Mouse (Mus musculus) midbrain, embryonic 11.5 days (tissue): ENCODE measurements around the gene Sds. TPM values are rescaled to one million over a fixed set of nuclear protein-coding genes. Genes with fewer than 3 reads are reported as not detected.
A peak's percentile ranks its signal among the peaks of the same experiment; 100 is the strongest.
"Not testable (repeated sequence)": the region's sequence is repeated elsewhere in the genome, so short reads cannot be mapped to it uniquely, and the experiment has no call there.

Source experiments
- ATAC-seq: fragments of 200-750 bp; cut with Nextera tagmentation; 2 replicates; pipeline ENCODE4 v1.8.0; 2017; ENCODE audit warnings: moderate TSS enrichment, moderate library complexity; ENCODE audit not compliant: low FRiP score
- DNase-seq: peaks from one replicate; pipeline ENCODE4 v3.0.0; 2015; ENCODE audit warnings: low spot score; ENCODE audit errors: missing footprints
- H3K27ac ChIP-seq: fragments of 300-500 bp; sonication (generic); 2 replicates; pipeline ENCODE4 v1.5.1; 2014; ENCODE audit warnings: low read depth, low read length
- H3K27me3 ChIP-seq: fragments of 300-500 bp; sonication (generic); 2 replicates; pipeline ENCODE4 v1.6.1; 2014; ENCODE audit warnings: mild to moderate bottlenecking, low read length, moderate library complexity, mixed read lengths; ENCODE audit not compliant: control insufficient read depth, insufficient read depth
- H3K36me3 ChIP-seq: fragments of 300-500 bp; sonication (generic); 2 replicates; pipeline ENCODE4 v1.6.1; 2014; ENCODE audit warnings: mild to moderate bottlenecking, low read length, moderate library complexity, mixed read lengths; ENCODE audit not compliant: control insufficient read depth, insufficient read depth
- H3K4me1 ChIP-seq: fragments of 300-500 bp; sonication (generic); 2 replicates; pipeline ENCODE4 v1.6.1; 2014; ENCODE audit warnings: low read length; ENCODE audit not compliant: control insufficient read depth, insufficient read depth
- H3K4me2 ChIP-seq: fragments of 300-500 bp; sonication (generic); 2 replicates; pipeline ENCODE4 v1.6.1; 2014; ENCODE audit warnings: mild to moderate bottlenecking, moderate library complexity
- H3K4me3 ChIP-seq: fragments of 300-500 bp; sonication (generic); 2 replicates; pipeline ENCODE4 v1.5.1; 2014; ENCODE audit warnings: low read depth, low read length
- H3K9ac ChIP-seq: fragments of 300-500 bp; sonication (generic); 2 replicates; pipeline ENCODE4 v1.6.1; 2014; ENCODE audit warnings: low read length
- H3K9me3 ChIP-seq: fragments of 300-500 bp; sonication (generic); 2 replicates; pipeline ENCODE4 v1.6.1; 2016; ENCODE audit warnings: low read length; ENCODE audit not compliant: control insufficient read depth
- WGBS: fragments of 180-500 bp; shearing (Covaris S2); extraction: QIAGEN DNeasy Blood & Tissue Kit; methylation state at CpG from one replicate; pipeline ENCODE4 v1.1.7; 2014; 5-methylcytosine and 5-hydroxymethylcytosine counted together
- polyA plus RNA-seq: library from polyadenylated mRNA; unstranded; fragments of >200 nt; fragmentation: Nextera tagmentation; extraction: Ambion mirVana; gene quantifications from 2 replicates; pipeline ENCODE4 v1.2.1, GENCODE M21; 2014

The Sds gene
- polyA plus RNA-seq, 1 experiment from 2014 or later: not detected

DNA sequence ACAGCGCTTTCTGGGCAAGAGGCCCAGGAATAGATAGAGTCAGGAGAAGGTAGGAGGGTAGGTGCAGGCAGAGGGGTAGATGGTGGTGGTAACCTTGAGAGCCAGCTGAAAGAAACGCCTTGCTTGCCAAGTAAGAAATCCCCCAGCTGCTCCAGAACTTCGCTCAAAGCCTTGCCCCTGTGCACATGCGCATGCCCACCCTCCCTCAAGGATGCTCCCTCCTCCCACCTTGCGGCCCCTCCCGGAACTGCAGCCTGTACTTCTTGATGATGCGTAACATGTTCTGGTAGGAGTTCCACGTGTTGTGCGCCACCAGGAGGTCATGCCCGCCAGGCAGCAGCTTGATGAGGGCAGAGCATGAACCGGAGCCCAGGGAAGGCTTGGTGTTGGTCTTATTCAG lies 16.1 kb downstream of the Sds start:
- H3K27me3 ChIP-seq: no peaks in the 10 kb centered on the region
- H3K27ac ChIP-seq: no peak overlapping the region
- 0 out of 2 replicates have a peak, but pooled peaks cover 3% of the 10 kb centered on the region for H3K36me3 ChIP-seq
- H3K9ac ChIP-seq: no peak overlapping the region
- no peaks in the 10 kb centered on the region for H3K4me1 ChIP-seq
- ATAC-seq (no peak), DNase-seq (peak; percentile 90)
- H3K4me3 ChIP-seq: no peak overlapping the region
- 61% methylated on average over 11 of the region's 11 CpGs for WGBS
- H3K9me3 ChIP-seq: no peaks in the 10 kb centered on the region
- no peak overlapping the region for H3K4me2 ChIP-seq

- peaks cover 3% of the 10 kb centered on the region; the same call in 1 of the 2 replicates for H3K36me3 ChIP-seq
- H3K9ac ChIP-seq: no peak overlapping the region
- DNase-seq (no peak), ATAC-seq (no peak)
- H3K4me2 ChIP-seq: no peak overlapping the region
- no peaks in the 10 kb centered on the region for H3K4me1 ChIP-seq
- H3K27ac ChIP-seq: no peak overlapping the region
- 95% methylated on average over 6 of the region's 6 CpGs for WGBS
- no peaks in the 10 kb centered on the region for H3K27me3 ChIP-seq
- no peaks in the 10 kb centered on the region for H3K9me3 ChIP-seq
- no peak overlapping the region for H3K4me3 ChIP-seq
These were observed 17.1 kb downstream of the Sds start for GRCm38 (mm10) chr5:120493440-120493839.

DNA sequence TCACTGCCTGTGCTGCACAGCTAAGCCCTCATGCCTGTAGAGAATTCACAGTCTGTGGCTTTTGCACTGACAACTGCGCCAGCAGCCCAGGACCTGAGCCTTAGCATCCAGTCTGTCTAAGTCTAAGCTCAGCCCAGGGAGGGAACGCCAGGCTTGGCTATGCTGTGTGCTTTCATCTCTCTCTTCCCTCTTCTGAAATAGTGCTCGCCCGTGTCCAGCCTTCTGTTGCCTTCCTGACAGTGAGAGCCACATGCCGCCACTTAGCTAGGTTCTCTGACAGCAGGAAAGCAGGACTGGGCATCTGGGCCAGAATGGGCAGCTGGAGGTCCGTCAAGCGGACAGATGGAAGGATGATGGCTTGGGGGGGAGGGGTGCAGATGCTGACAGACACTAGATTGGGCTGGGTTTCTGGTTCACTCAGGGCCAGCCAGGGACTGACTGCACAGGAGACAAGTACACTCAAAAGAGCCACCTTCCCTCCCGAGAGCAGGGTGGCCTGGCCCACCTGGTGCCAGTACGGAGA lies 17.6 kb downstream of the Sds start:
- no peak overlapping the region for H3K9ac ChIP-seq
- 93% methylated on average over 9 of the region's 9 CpGs for WGBS
- H3K27me3 ChIP-seq: no peaks in the 10 kb centered on the region
- no peaks in the 10 kb centered on the region for H3K4me1 ChIP-seq
- no peak overlapping the region for H3K4me2 ChIP-seq
- peaks cover 3% of the 10 kb centered on the region; the same call in 1 of the 2 replicates for H3K36me3 ChIP-seq
- no peak overlapping the region for H3K27ac ChIP-seq
- DNase-seq (no peak), ATAC-seq (no peak)
- no peak overlapping the region for H3K4me3 ChIP-seq
- H3K9me3 ChIP-seq: no peaks in the 10 kb centered on the region

GRCm38 (mm10) chr5:120495064-120495702 lies 18.9 kb downstream of the Sds start:
- ATAC-seq: no peak
- no peak overlapping the region for H3K9ac ChIP-seq
- H3K4me2 ChIP-seq: no peak overlapping the region
- no peaks in the 10 kb centered on the region for H3K9me3 ChIP-seq
- no peak overlapping the region for H3K27ac ChIP-seq
- H3K27me3 ChIP-seq: no peaks in the 10 kb centered on the region
- no peak overlapping the region for H3K4me3 ChIP-seq
- no peaks in the 10 kb centered on the region for H3K4me1 ChIP-seq
- WGBS: 85% methylated on average over 10 of the region's 10 CpGs
- DNase-seq: no peak
- peaks cover 3% of the 10 kb centered on the region; the same call in 1 of the 2 replicates for H3K36me3 ChIP-seq

- H3K4me3 ChIP-seq: no peak overlapping the region
- H3K36me3 ChIP-seq: peaks cover 3% of the 10 kb centered on the region; the same call in 1 of the 2 replicates
- H3K9ac ChIP-seq: no peak overlapping the region
- WGBS: 88% methylated on average over 13 of the region's 13 CpGs
- no peaks in the 10 kb centered on the region for H3K9me3 ChIP-seq
- H3K27me3 ChIP-seq: no peaks in the 10 kb centered on the region
- no peak overlapping the region for H3K27ac ChIP-seq
- ATAC-seq (no peak), DNase-seq (no peak)
- no peak overlapping the region for H3K4me2 ChIP-seq
- no peaks in the 10 kb centered on the region for H3K4me1 ChIP-seq
These were observed 19.4 kb downstream of the Sds start for GRCm38 (mm10) chr5:120495703-120496226.

- DNase-seq (no peak), ATAC-seq (no peak)
- Histone ChIP-seq H3K9me3 (no peaks in the 10 kb centered on the region), H3K4me2 (no peak overlapping the region), H3K4me3 (no peak overlapping the region), H3K27ac (no peak overlapping the region), H3K4me1 (peaks cover 2% of the 10 kb centered on the region), H3K36me3 (peaks cover 3% of the 10 kb centered on the region; the same call in 1 of the 2 replicates), H3K9ac (no peak overlapping the region), H3K27me3 (no peaks in the 10 kb centered on the region)
- 90% methylated on average over 3 of the region's 3 CpGs for WGBS
These were observed 20.7 kb downstream of the Sds start for GRCm38 (mm10) chr5:120497071-120497470.

DNA sequence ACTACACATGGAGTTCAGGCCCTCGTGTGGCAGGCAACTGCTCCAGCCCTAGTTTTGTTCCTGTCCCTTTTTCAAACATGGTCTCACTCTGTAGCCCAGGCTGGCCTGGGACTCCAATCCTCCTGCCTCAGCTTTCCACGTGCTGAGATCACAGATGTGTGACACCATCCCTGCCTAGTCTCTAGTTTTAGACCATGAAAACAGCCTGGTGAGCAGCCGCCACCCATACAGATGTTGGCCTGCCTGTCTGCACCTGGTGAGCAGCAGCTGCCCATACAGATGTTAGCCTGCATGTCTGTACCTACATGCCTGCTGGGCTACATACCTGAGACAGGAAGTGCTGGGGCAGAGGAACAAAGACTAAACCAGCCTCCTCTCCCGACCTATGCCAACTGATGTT lies 22.9 kb downstream of the Sds start:
- no peak for ATAC-seq
- Histone ChIP-seq H3K27ac (no peak overlapping the region), H3K4me3 (no peak overlapping the region), H3K27me3 (no peaks in the 10 kb centered on the region), H3K4me2 (no peak overlapping the region), H3K9ac (no peak overlapping the region), H3K36me3 (no peaks in the 10 kb centered on the region; the same call in 1 of the 2 replicates), H3K4me1 (peaks cover 11% of the 10 kb centered on the region), H3K9me3 (no peaks in the 10 kb centered on the region)
- WGBS: 86% methylated on average over 4 of the region's 4 CpGs
- DNase-seq: no peak

DNA sequence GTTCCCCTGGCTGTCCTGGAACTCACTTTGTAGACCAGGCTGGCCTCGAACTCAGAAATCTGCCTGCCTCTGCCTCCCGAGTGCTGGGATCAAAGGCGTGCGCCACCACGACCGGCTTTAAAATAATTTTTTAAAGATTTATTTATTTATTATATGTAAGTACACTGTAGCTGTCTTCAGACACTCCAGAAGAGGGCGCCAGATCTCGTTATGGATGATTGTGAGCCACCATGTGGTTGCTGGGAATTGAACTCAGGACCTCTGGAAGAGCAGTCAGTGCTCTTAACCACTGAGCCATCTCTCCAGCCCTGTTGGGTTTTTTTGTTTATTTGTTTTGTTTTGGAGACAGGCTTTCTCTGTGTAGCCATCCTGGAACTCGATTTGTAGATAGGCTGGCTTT lies 24.3 kb downstream of the Sds start:
- not testable (repeated sequence) for H3K27me3 ChIP-seq, H3K27ac ChIP-seq, H3K4me2 ChIP-seq, H3K9ac ChIP-seq, H3K9me3 ChIP-seq, H3K4me3 ChIP-seq, DNase-seq, ATAC-seq, H3K36me3 ChIP-seq
- peaks cover 11% of the 10 kb centered on the region for H3K4me1 ChIP-seq
- WGBS: 85% methylated on average over 9 of the region's 9 CpGs

DNA sequence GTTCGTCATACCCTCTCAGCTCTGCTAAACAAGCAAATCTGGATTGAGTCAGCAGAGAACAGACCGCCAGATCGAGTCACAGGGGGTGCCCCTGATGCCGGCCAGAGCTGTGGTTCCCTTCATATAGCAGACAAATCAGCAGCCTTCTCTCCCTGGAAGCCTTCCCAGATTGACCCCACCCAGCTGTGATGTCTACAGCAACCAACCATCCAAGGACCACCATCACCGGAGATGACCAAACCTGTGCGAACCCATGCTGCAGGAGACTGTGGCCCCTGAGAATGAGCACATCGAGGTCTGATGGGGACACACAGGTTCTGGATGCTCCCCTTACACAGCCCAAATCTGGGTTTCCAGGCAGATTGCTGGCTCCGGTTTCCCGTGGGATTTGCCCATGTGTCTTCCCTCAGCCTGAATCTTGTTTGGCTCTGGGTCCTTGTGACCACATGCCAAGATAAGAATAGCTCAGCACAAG lies 25.9 kb downstream of the Sds start:
- no peak overlapping the region for H3K27ac ChIP-seq
- H3K36me3 ChIP-seq: no peaks in the 10 kb centered on the region; the same call in 1 of the 2 replicates
- H3K9ac ChIP-seq: peak overlapping the region; percentile 90
- no peaks in the 10 kb centered on the region for H3K27me3 ChIP-seq
- no peaks in the 10 kb centered on the region for H3K9me3 ChIP-seq
- 63% methylated on average over 9 of the region's 9 CpGs for WGBS
- peak overlapping the region; percentile 85; the same call in 1 of the 2 replicates for H3K4me3 ChIP-seq
- no peak for DNase-seq
- ATAC-seq: no peak
- H3K4me1 ChIP-seq: peaks cover 11% of the 10 kb centered on the region
- peak overlapping the region; percentile 94 for H3K4me2 ChIP-seq
